Comparison of ENCODE assay signal across 17 mouse cellular contexts in genomic region chr5:103269206-103269605, GRCm38 (mm10). TPM values are rescaled to one million over a fixed set of nuclear protein-coding genes. Genes with fewer than 3 reads are reported as not detected.
"Had no signal": no experiment of that assay in that cellular context is flagged by ENCODE, and none has a peak within 500 bp of the region (broad histone marks: within the 10 kb centered on the region; RNA-seq: fewer than 3 reads in every experiment).

No protein-coding gene starts in this region.

- DNase-seq: kidney, adult 18-20 months; kidney, postnatal 14 days; lung, embryonic 14.5 days; lung, postnatal 10 days; lung, postnatal 4 days; midbrain, embryonic 14.5 days; retina, postnatal 1 day; thymus, adult 2 months; thymus, postnatal 36 days had no signal

- H3K36me3 ChIP-seq: kidney, embryonic 15.5 days; limb, embryonic 15.5 days; liver, embryonic 12.5 days; midbrain, embryonic 10.5 days; neural tube, embryonic 13.5 days; stomach, embryonic 15.5 days had no signal

- H3K4me2 ChIP-seq: kidney, embryonic 15.5 days; limb, embryonic 15.5 days; liver, embryonic 12.5 days; lung, embryonic 14.5 days; neural tube, embryonic 13.5 days; stomach, embryonic 15.5 days had no signal

- H3K27me3 ChIP-seq: kidney, embryonic 15.5 days; limb, embryonic 15.5 days; liver, embryonic 12.5 days; neural tube, embryonic 13.5 days; stomach, embryonic 15.5 days had no signal

- H3K9me3 ChIP-seq: kidney, embryonic 15.5 days; limb, embryonic 15.5 days; midbrain, embryonic 10.5 days; neural tube, embryonic 13.5 days; stomach, embryonic 15.5 days had no signal

- H3K4me1 ChIP-seq: kidney, embryonic 15.5 days; limb, embryonic 15.5 days; liver, embryonic 12.5 days; midbrain, embryonic 10.5 days; neural tube, embryonic 13.5 days; stomach, embryonic 15.5 days had no signal

- H3K9ac ChIP-seq: kidney, embryonic 15.5 days; limb, embryonic 15.5 days; liver, embryonic 12.5 days; lung, embryonic 14.5 days; neural tube, embryonic 13.5 days; stomach, embryonic 15.5 days had no signal

- H3K27ac ChIP-seq: kidney, embryonic 15.5 days; limb, embryonic 15.5 days; liver, embryonic 12.5 days; midbrain, embryonic 10.5 days; neural tube, embryonic 13.5 days; stomach, embryonic 15.5 days had no signal

- H3K4me3 ChIP-seq: kidney, embryonic 15.5 days; limb, embryonic 15.5 days; liver, embryonic 12.5 days; midbrain, embryonic 10.5 days; neural tube, embryonic 13.5 days; stomach, embryonic 15.5 days had no signal

RNA-seq across cellular contexts. Expression of gene Mapk10, which starts 58.1 kb away (rescaled TPM):
- total RNA-seq: megakaryocyte, adult 5-6 weeks had no signal
- polyA plus RNA-seq: liver, embryonic 16.5 days had no signal
